Mouse (Mus musculus) MEL-GATA-1-ER (cell line): Measurements from ENCODE around the gene Nat9.

Experiments used
- DNase-seq: peaks from one replicate; pipeline ENCODE4 v3.0.0-alpha.2; 2012; ENCODE audit warnings: low read depth; ENCODE audit errors: extremely low read depth

Nat9 gene

DNA sequence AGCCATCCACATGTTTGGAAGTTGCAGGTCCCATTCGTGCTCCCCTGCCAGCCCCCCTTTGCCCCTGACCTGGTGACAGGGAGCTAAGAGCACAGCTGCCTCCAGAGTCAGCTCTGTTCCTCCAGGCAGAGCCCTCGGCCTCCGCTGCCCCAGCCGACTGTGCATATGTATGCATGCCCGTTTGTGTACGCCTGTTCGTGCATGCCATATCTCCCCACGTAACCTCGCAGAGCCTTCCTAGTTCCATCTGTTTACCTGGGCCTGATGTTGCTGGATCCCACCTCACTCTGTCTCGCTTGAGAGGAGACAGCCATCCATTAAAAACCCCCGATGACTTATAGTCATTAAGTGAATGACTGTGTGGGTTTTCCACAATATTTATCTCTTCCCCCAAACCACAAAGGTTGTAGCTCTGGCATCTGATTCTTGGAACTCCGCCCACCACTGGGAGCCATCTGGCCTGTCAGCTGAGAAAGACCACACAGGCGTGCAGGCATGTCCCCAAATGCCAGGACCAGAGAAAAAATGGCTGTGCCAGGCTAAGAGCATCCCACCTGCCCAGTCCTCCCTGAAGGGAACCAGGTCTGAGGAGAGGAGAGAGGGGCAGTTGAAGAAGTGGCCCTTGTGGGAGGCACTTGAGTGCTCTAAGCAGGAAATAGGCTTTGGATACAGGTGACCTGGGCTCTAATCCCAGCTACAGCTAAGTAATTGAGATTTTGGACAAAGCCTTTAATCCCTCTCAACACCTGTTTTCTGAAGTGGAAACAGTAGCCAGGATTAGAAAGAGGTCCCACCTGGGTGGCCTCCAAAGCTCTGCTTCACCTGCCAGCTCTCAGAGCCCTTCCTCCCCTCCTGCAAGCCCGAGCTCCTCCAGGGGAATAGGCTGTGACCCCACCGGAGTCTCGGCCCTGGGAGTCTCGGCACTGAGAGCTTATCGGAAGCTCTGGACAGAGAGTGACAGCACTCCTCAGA is 30.1 kb upstream of the Nat9 start:
- no peak for DNase-seq

GRCm38 (mm10) chr11:115215123-115215522 is 27.5 kb upstream of the Nat9 start:
- DNase-seq: no peak

GRCm38 (mm10) chr11:115212116-115212515 is 24.5 kb upstream of the Nat9 start:
- no peak for DNase-seq

DNA sequence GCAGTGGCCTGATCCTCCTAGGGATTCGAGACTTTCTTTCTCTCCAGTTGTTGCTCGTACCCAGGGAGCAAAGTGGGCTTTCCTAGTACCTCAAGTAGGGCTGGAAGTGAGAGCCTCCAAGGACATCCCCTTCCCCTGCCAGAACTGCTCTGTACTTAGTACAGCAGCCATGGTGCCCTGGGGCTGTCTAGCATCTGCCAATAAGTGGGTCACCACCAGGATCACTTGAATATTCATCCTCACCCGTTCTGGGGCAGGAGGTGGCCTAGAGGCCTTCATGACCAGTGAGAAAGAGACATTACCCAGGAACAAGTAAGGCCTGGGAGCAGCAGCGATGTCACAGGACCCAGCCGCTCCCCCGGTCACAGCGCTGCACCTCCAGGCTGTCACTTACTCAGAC is 22.3 kb upstream of the Nat9 start:
- no peak for DNase-seq

DNA sequence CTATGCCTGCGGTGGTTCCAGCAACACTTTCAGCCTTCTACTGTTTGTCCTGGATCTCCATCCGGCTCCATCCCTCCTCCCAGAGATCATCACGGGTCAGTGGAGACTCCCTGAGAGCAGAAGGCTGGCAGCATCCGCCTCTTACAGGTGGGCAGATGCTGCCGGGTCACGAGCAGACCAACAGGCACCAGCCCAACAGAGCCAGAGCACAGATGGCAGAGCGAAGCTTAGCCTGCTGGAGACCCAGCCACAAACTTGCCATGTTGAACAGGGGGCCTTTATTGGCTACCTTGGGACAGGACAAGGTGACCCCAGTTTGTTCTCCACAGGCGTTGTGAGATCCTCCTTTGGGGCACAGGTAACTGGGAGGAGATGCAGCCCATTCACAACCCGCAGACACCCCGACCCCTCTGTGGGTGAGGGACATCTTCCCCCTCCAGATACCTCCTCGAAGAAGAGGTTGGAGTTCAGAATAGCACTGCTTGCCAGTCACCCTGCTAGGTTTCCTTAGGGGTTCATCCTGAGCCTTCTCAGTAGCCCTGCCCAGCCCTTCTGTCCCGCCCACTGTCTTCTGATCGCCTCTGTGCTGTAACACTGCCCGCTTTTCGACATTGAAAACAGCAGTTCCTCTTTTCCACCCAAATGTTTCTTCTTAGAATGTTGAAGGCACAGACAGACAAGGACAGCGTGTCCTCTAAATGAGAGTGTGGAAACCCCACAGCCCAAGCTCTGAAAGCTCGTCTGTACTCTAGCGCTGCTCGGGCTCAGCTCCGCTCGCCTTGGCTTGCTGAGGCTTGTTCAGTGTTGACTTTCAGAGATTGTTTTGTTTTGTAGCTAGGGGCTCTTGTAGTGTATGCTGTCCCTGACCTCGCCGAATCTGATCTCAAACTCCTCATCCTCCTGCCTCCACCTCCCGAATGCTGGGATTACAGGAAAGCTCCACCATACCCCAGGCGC is 21.4 kb upstream of the Nat9 start:
- DNase-seq: no peak

DNA sequence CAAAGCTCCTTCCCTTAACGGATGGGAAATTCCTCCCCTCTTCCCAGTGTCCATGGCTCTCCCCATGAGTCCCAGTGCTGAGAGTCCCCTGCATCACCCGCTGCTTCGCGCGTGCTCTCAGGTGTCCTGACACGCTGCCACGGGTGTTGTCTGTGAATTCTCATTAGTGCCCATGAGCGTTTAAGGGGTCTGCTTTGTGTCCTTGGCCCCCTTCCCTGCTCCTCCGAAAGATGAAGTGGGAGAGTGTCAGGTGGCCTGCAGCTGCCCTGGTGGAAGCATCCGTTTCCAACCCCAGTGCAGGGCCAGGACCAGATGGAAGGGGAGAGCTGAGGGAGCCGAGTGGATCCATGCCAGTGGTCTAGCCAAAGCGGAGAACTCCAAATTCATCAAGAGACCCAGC is 20.5 kb upstream of the Nat9 start:
- no peak for DNase-seq

DNA sequence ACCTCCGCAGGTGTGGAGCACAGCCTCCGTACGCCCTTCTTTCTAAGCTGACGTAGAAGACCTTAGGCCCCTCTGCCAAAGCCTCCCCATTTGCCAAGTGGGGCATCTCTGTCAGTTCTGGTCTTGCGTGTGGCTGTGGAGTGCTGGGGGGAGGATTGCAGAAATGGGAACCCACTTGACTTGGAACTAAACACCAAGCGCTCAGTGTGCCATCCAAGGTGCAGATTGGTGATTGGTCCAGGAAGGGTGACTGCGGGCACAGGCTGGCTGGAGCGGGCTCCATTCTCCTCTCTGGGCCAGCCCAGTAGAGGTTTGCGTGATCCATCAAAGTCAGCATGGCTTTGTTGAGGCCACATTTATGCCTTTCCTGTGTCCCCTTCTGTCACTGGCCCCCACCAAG is 15.1 kb upstream of the Nat9 start:
- DNase-seq: no peak

DNA sequence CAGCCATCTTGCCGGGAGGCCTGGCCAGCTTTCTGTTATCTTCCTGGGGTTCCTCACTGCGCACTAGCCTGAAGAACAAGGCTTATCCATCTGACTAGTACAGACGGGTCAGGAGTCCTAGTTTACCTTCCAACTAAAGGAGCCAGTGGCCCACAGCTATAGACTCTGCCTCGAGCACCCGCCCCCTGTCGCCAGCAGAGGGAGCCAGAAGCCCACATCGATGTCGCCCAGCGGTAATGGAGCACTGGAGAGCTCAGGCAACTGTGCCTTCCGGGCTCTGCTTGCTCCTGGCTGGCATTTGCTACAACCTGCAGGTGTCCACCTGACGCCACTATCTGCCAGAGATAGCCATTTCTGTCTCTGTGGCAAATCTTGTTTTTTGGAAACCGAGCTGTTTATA is 14.7 kb upstream of the Nat9 start:
- DNase-seq: no peak

DNA sequence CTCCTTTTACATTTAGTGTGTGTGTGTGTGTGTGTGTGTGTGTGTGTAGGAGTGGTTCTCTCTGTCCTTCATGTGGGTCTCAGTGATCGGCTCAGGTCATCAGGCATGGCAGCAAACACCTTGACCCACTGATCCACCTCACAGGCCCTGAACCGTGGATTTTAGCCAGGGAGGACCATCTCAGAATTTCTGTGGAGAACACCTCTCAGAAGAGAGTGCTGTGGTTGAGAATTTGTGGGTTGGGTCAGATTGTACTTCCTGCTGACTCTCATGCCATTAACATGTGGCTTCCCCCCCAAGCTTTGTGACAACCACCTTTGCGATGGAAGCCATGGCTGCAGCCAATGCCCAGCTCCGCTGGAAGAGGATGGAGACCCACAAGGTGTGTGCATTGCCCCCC is 12.9 kb upstream of the Nat9 start:
- no peak for DNase-seq

DNA sequence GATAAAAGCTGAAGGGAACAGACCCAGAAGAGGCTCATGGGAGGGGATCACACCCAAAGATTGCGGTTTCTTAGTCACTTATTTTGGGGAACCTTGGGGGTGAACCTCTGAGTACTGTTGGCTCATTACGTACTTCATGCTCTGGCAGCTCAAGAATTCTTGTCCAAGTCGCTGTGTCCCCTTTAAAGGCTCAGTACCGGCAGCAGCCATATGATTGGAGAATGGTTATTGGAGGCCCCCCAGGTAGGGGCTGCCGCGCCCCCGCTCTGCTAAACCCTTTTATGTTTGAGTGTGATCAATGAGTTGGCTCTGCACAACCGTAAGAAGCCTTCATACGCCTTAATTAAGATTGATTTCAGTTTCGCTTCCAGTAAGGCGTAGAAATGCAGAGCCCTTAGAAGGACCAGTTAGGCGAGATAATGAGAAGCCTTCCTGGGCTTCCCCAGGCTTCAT is 11.3 kb upstream of the Nat9 start:
- peak; percentile 87 for DNase-seq

GRCm38 (mm10) chr11:115197558-115197957 is 9.9 kb upstream of the Nat9 start:
- no peak for DNase-seq

GRCm38 (mm10) chr11:115195933-115196332 is 8.3 kb upstream of the Nat9 start:
- peak; percentile 82 for DNase-seq

DNA sequence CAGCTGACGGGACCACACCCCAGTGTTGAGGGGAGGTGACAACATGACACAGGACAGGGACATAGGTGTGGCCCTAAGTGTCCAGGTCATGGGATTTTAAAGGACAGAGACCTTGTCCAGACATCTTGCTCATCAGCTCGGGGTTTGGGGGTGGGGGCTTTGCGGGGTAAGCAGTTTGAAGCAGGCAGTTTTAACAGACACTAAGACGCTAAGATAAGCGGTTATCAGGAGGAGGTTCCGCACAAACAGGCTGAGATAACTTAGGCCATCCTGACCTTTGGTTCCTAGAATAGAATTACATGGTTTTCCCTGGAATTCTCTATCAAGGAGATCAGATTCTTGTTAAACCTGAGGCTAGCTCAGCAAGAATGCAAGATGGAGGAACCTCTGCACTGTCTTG is 7.0 kb upstream of the Nat9 start:
- no peak for DNase-seq

GRCm38 (mm10) chr11:115192180-115192579 is 4.5 kb upstream of the Nat9 start:
- DNase-seq: no peak

DNA sequence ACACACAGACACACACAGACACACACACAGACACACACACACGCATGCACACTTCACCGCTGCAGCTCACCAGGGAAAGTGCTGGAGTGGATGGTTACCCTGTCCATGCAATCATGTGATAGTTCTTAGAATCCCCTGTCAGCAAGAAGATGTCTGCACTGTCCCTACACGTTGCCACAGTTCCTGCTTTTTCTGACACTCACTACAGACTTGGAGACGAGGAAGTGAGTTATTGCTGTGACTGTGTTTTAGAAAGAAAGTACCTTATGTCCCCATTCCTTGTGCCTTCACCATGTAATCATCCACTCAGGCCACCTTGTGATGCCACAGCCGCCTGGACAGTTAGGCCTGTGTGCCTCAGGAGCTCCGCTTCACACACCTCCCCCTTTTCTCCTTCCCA is 1.6 kb upstream of the Nat9 start:
- DNase-seq: no peak

GRCm38 (mm10) chr11:115188539-115189231 is 1.0 kb upstream of the Nat9 start:
- DNase-seq: no peak

GRCm38 (mm10) chr11:115187224-115187639 is 427 bp downstream of the Nat9 start, which contains the start of gene Tmem104:
Gene Tmem104 (plus strand): TSS chr11:115187487.
- DNase-seq: peak; percentile 90

- DNase-seq: no peak
Observed at GRCm38 (mm10) chr11:115184973-115185372, 2.7 kb downstream of the Nat9 start.

GRCm38 (mm10) chr11:115181913-115182638 is 5.6 kb downstream of the Nat9 start:
- DNase-seq: no peak

GRCm38 (mm10) chr11:115179881-115180280 is 7.8 kb downstream of the Nat9 start:
- DNase-seq: no peak

DNA sequence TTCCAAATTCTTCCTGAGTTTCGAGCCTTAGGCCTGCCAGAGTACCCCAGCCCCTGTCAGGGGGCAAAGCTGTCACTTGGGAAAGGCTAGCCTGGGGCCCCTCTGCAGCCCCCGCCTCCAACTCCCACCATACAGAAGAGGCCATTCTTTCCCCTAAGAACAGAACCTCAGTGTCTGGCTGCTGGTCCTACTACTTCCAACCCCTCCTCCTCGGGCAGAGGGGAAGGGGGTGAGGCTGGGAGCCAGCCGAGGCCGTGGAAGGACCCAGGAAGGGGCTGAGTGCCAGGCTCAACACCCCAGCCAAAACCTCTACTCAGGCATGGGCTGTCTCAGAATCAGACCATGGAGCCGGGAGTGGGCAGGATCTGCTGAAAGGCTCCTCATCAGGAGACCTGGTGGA is 8.5 kb downstream of the Nat9 start:
- DNase-seq: no peak
